Mouse (Mus musculus): ENCODE data around the gene Pygl.
"Not testable (repeated sequence)": the region's sequence is repeated elsewhere in the genome, so short reads cannot be mapped to it uniquely, and the experiment has no call there.

Pygl gene

DNA sequence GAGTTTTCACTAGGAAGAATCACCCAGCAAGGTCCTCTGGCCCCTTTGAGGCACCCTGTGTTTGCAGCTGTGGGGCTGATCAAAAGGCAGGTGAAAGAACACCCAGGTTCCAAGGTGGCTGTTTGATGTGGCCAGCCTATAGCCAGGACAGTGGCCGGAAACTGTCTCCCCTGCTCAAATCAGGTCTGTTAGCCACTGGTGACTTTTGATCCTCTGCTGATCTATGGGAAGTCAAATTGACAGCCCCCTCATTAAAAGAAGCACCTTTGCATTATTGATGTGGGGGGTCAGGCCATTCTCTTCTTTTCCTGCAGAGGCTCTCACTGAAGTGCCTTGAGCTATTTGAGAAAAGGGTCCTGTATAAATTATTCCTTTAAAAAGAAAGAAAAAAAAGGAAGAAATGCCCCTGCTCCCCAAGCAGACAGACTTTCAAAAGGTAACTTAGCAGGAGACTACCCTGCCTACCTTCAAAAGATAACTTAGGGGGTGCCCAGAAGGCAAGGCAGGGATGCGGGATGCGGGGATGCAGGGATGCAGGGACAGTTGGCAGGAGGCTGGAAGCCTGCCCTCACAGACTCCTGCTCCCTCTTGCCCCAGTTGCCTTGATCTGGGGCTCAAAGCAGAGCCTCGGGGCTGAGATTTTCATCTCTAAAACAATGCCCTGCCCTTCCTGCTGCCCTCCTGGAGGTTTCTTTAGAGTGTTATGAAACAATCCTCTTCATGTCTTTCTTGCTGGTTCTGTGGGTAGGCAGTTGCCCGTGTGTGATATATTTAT is 73.8 kb downstream of the Pygl start:
- DNase-seq (ENCODE audit: low read depth) = no peak

DNA sequence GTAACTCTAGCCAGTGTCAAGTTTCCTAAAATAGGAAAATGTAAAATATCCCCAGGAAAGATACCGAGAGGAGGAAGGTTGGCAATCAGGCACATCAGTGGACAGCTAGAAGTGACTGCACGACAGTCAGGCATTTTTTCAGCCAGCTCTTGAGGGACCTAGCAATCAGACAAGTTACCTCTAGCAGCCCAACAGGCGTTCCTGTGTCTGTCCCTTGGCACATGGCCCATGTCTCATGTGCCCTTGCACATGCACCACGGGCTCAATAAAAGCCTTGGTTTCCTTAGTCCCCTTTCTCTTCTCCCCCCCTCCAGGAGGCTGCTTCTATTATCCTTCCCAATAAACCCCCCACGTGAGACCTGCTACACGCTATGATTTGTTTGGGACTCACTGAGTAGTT is 75.1 kb downstream of the Pygl start:
- peak; percentile 43 for DNase-seq (ENCODE audit: low read depth)

GRCm38 (mm10) chr12:70153842-70154241 is 77.4 kb downstream of the Pygl start, which contains the start of gene Abhd12b:
Gene Abhd12b, plus strand, starts transcription at chr12:70154142.
- DNase-seq (ENCODE audit: low read depth) = no peak

DNA sequence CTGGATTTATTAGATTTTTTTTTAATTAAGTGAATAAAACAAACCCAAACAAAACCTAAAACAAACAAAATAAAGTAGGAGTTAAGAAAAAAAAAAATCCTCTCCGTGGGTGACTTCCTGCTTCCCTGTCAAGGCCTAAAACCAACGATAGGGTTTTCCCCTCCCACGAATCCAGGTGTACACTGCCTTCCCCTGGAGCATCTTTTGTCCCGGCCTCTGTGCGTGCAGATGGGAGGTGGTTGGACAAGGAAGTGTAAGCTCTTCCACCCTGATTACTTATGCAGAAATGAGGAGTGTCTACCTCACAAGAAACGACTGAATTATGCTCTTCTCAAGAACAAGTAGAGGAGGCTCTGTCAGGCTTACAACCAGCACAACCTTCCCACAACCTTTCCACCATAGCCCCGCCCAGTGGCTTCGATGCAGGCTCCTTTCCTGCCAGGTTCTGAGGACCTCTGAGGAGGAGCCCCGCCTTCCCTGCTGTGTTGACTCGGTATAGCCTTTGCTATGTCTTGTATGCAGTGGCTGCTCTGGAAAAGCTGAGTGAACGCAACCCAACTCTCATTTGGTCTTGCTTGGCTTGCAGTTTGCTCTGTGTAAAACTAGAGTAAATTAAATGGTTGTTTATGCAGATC is 82.5 kb downstream of the Pygl start:
- DNase-seq (ENCODE audit: low read depth) = peak; percentile 27

DNA sequence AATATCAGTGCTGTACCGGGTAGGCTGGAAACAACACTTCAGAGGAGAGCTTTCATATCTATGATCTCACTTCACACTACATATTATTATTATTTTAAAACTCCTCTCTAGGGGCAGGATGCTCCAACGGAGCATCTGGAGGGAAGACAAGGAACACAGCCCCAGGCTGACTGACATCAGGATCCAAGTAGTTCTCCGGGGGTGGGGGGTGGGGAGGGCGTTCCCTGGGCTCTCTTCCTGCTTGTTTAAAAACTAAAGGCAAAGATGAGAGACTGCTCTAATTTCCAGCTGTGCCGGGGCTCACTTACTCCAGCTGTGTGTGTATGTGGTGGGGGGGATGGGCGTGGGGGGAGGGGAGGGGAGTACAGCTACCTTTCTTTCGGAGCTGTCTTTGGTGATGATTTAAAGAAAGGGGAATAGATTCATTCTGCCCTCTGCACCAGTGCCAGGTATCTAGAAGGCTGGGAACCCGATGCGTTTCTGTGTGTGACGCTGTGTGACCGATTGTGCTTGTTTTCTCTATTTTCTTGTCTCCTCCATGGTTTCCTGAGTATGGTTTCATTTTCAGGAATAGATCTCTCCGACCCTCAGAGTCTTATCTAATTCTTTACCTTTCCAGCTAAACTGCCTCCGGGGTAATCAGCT is 83.2 kb downstream of the Pygl start:
- no peak for DNase-seq (ENCODE audit: low read depth)

DNA sequence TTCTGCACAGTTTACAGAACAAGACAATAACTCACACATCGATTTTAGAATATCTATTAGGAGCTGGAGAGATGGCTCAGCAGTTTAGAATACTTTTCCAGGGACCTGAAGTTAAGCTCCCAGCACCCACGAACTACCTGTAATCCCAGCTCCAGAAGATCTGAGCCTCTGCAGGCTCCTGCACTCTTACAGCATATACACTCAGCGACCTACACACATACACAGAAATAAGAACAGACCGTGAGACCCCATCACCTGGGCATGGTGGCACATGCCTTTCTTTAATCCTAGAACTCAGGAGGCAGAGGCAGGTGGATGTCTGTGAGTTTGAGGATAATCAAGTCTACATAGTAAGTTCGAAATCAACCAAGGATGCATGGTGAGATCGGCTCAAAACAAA is 85.7 kb downstream of the Pygl start:
- DNase-seq (ENCODE audit: low read depth) = no peak

- peak; percentile 78 for DNase-seq (ENCODE audit: low read depth)
These were observed 86.4 kb downstream of the Pygl start for GRCm38 (mm10) chr12:70144637-70145448.

GRCm38 (mm10) chr12:70144106-70144587 is 87.1 kb downstream of the Pygl start:
- not testable (repeated sequence) for DNase-seq (ENCODE audit: low read depth)

DNA sequence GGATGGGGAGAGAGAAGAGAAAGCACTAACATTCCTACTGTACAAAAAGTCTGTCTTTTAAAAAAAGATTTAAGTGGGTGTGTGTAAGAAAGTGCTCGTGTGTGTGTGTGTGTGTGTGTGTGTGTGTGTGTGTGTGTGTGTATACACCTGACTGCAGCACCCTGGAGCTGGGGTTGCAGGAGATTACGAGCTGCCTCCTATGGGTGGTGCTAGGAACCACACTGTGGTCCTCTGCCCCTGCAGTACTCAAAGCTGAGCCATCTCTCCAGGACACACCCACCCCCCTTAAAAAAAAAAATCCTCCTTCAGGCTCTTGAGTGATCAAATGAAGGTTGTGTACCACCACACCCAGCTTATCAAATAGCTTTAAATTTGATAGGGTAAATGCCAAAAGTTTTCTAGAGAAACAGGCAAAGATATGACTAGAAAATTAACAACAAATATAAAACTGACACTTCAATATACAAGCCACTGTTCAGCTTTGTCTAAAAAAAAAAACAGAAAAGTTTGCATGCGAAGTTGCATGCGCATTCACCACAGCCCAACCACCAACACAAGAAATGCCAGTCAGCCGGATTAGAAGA is 90.2 kb downstream of the Pygl start:
- no peak for DNase-seq (ENCODE audit: low read depth)

Data from 416B (cell line).